Mouse (Mus musculus) yolk sac, embryonic 10.5 days (tissue): ENCODE data around the gene Tmem150a.

Source experiments
- DNase-seq: peaks from one replicate; pipeline ENCODE4 v3.0.0-alpha.2; 2017; ENCODE audit warnings: low spot score

The Tmem150a gene

GRCm38 (mm10) chr6:72401875-72402274, 46.6 kb downstream of the Tmem150a start:
- DNase-seq = no peak

- no peak for DNase-seq
Measured at GRCm38 (mm10) chr6:72405356-72405755, 50.1 kb downstream of the Tmem150a start.

- DNase-seq = peak; percentile 85
Measured at GRCm38 (mm10) chr6:72407119-72407518, 51.9 kb downstream of the Tmem150a start.
